Mouse (Mus musculus) embryonic stem cell, embryonic (primary cell): ENCODE data around the gene Sars2.

Source experiments
- CTCF ChIA-PET, 4 experiments: fragments of 300-600 bp in 2 of 4; fragments of 350-600 bp in 2 of 4; sonication (Branson Sonifier 250); formaldehyde crosslinking; loops; one replicate each; lab custom pipeline; 2022; ENCODE audit warnings: inconsistent platforms in 2 of 4; lab: Charles Lee
- POLR2A ChIA-PET, 4 experiments: fragments of 300-600 bp in 2 of 4; fragments of 350-600 bp in 2 of 4; sonication (Branson Sonifier 250); formaldehyde crosslinking; loops; one replicate each; lab custom pipeline; 2022; ENCODE audit warnings: antibody characterized with exemption in 4 of 4, inconsistent platforms in 1 of 4; lab: Charles Lee

Gene Sars2

DNA sequence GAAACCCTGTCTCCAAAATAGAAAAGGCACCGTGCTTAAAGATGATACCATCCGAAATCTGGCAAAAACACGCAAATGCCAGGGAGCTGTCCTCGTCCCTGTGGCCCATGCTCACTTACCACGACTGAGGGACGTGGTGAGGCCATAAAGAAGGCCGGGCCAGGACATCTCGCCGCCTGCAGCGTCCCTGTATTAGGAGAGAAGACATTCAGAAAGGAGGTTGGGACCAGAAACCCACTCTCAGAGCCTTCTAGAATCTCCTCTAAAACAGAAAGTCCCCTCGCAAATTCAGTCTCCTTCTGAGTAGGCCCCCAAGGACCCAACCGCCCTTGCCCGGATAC is 454 bp upstream of the Sars2 start:
- ChIA-PET POLR2A (interaction anchor here in 3 of 4 experiments (0.6 to 3.2 kb wide), 85 partner anchors 8 to 777 kb away, joined by 3 to 38 read pairs (median 5); partner anchors contain the start of genes Sirt2 (in 3 of the 3), Ccer2 (in 2 of the 3), Fbxo17 (in 2 of the 3) and Med29 (in 2 of the 3)), CTCF (interaction anchor here (0.5 to 2.1 kb wide), 56 partner anchors 8 to 1255 kb away, joined by 3 to 25 read pairs (median 4); partner anchors contain the start of genes Sirt2 (in 2 of the 4), Capn12 (in 1 of the 4), Ccer2 (in 1 of the 4) and Eif3k (in 1 of the 4))

DNA sequence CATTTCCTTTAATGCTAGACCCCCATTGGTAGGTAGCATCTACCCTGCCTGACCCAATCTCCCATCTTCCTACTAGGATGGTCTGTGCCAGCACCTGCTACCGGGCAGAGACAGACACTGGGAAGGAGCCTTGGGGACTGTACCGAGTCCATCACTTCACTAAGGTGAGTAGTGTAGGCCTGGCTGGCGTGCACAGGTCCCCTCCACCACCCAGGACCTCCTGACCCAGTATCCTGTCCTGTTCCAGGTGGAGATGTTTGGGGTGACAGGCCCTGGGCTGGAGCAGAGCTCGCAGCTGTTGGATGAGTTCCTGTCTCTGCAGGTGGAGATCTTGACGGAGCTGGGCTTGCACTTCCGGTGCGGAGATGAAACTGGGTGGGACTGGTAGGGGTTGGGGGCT is 8.1 kb downstream of the Sars2 start:
- POLR2A ChIA-PET, result interaction anchor here in 2 of 4 experiments (1.0 to 2.9 kb wide), 6 partner anchors 8 to 44 kb away, joined by 3 to 11 read pairs (median 5); partner anchors contain the start of genes Mrps12 (in 2 of the 2), Sars2 (in 2 of the 2) and Sirt2 (in 2 of the 2)
- CTCF ChIA-PET, result interaction anchor here in 1 of 4 experiments (0.6 to 2.1 kb wide), 2 partner anchors 8 to 130 kb away, joined by 3 to 9 read pairs; partner anchors contain the start of genes Mrps12 and Sars2

DNA sequence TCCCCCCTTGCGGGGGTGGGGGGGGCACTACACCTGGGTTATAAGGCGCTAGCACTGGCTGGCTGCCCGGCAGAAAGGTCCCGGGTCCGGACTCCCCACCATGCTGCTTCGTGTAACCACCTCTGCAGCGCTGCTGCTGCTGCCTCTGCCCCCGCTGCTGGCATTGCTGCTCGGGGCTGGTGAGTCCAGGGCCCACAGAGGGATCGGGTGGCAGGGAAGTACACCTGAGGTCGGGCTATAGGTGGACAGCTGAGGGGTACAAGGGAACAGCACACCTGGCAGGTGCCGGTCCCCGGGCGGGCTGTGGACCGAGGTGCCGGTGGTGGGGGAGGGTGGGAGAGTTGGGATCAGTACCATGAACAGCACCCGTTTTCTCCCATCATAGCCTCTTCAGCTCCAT is 14.3 kb downstream of the Sars2 start, which contains the start of gene Ccer2:
Gene Ccer2 (plus strand): TSS at position 96 of the 400 bp plus-strand sequence.
- CTCF ChIA-PET, result interaction anchor here in 3 of 4 experiments (0.5 to 2.4 kb wide), 3 partner anchors 14 to 24 kb away, joined by 3 to 6 read pairs (median 5); partner anchors contain the start of genes Mrps12 (in 2 of the 3) and Sars2 (in 2 of the 3)
- POLR2A ChIA-PET, result interaction anchor here in 3 of 4 experiments (0.6 to 3.4 kb wide), 13 partner anchors 8 to 509 kb away, joined by 3 to 21 read pairs (median 4); partner anchors contain the start of genes Mrps12 (in 2 of the 3), Sars2 (in 2 of the 3) and Sirt2 (in 2 of the 3)

DNA sequence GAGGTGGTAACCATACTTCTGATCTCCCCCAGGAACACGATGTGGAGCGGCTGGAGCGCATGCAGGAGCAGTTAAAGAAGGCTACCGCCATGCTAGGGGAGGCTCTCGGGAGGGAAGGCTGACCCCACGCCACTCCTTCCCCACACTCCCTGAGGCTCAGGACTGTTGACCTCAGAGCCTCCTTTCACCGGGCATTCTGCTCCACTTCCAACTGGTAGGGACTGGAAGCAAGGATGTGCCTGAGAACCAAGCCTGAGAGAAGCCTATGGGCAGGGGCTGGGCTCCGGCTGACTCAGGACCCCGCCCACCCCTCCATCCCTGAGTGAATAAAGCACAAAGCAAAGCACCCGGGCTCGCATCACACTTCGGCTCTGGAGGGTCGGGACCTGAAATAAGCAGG is 16.8 kb downstream of the Sars2 start:
- POLR2A ChIA-PET, result interaction anchor here in 2 of 4 experiments (0.7 to 1.8 kb wide), 3 partner anchors 8 to 32 kb away, joined by 3 to 5 read pairs (median 3); partner anchors contain the start of genes Mrps12 (in 1 of the 2), Sars2 (in 1 of the 2) and Sirt2 (in 1 of the 2)
- CTCF ChIA-PET, result interaction anchor here in 1 of 4 experiments (0.9 to 1.2 kb wide), 2 partner anchors 17 to 21 kb away, joined by 3 to 4 read pairs; partner anchors contain the start of genes Mrps12 and Sars2

DNA sequence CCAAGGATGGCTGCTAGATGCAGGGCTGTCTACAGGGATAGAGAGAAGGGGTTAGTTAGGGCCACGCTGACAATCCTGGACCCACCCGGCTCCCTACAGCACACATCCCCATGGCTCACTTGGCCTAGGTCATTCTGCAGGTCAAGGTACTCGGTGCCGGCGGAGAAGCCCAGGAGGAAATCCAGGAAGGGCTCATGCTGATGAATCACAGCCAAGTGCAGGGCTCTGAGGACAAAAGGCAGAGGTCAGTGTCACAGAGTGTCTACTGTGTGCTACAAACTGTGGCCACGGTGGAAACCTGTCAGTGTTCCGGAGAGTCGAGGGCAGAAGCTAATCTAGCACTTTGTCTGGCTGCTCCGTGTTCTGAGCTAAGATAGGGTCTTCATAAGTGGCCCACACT is 20.1 kb downstream of the Sars2 start:
- ChIA-PET POLR2A (interaction anchor here in 2 of 4 experiments (0.8 to 5.5 kb wide), 8 partner anchors 11 to 69 kb away, joined by 3 to 38 read pairs (median 6); partner anchors contain the start of genes Mrps12 (in 2 of the 2), Sars2 (in 2 of the 2) and Fbxo27 (in 1 of the 2)), CTCF (interaction anchor here in 3 of 4 experiments (0.6 to 1.4 kb wide), 7 partner anchors 15 to 110 kb away, joined by 3 to 5 read pairs (median 3); partner anchors contain the start of genes Mrps12 (in 1 of the 3) and Sars2 (in 1 of the 3))

DNA sequence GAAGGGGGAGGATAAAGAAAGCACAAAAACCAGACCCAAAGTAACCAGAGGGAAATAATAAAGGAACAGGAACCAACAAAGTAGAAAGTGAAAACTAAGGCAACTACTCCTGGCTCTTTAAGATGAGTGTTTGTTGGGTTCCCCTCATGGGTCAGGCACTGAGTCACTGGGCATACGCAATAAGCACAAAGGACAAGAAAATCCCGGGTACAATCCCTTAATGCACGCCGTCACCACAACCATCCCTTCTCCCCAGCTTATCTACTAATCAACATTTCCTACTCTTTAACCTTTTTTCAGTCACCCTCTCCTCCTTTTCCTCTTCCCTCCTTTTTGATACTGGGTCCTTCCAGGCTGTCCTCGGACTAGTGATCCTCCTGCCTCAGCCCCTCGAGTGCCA is 23.4 kb downstream of the Sars2 start:
- ChIA-PET CTCF (interaction anchor here (0.6 to 1.7 kb wide), 7 partner anchors 14 to 54 kb away, joined by 3 to 12 read pairs (median 4); partner anchors contain the start of genes Mrps12 (in 1 of the 4) and Sars2 (in 1 of the 4)), POLR2A (interaction anchor here in 3 of 4 experiments (0.6 to 5.5 kb wide), 39 partner anchors 9 to 390 kb away, joined by 3 to 40 read pairs (median 6); partner anchors contain the start of genes Ccer2 (in 3 of the 3), Mrps12 (in 3 of the 3), Sars2 (in 3 of the 3) and Eif3k (in 1 of the 3))

DNA sequence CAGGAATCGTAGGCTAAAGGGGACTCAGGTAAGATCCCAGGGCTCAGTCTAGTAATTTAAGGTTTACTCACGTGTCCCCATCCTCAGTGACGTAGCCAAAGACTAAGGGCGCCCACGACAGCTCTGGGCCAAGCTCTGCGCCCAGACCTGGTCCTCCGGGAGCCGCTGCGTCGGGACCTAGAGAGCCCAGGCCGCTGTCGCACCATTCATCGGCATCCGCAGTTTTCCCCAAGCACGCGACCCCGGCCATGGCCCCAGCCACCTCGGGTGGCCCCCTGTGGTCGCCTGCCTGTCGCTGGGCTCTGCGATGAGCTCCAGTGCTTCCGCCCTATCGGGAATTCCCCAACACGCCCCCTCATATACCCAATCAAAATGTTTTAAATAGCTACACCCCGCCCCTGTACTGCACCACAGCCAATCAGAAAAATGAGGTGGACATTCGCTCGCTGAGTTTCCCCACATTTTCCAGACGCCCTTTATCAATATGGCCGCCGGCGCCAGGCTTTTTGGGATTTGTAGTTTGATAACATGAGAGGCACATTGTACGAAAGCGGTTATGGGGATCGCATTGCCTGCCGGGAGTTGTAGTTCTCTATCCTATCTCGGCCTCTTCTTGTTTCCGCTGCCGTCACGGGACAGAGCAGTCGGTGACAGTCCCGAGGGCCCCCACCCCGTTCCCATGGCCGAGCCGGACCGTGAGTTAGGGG is 24.5 kb downstream of the Sars2 start, which contains the start of gene Sirt2:
Gene Sirt2 (plus strand): TSS at position 563 of the 707 bp plus-strand sequence.
- CTCF ChIA-PET, result interaction anchor here (0.5 to 1.7 kb wide), 22 partner anchors 9 to 329 kb away, joined by 3 to 23 read pairs (median 3); partner anchors contain the start of genes Mrps12 (in 3 of the 4), Sars2 (in 3 of the 4), Eif3k (in 1 of the 4) and Fbxo17 (in 1 of the 4)
- POLR2A ChIA-PET, result interaction anchor here in 3 of 4 experiments (0.5 to 5.5 kb wide), 84 partner anchors 8 to 1217 kb away, joined by 3 to 40 read pairs (median 4); partner anchors contain the start of genes Mrps12 (in 3 of the 3), Sars2 (in 3 of the 3), Ccer2 (in 2 of the 3) and Actn4 (in 1 of the 3)

DNA sequence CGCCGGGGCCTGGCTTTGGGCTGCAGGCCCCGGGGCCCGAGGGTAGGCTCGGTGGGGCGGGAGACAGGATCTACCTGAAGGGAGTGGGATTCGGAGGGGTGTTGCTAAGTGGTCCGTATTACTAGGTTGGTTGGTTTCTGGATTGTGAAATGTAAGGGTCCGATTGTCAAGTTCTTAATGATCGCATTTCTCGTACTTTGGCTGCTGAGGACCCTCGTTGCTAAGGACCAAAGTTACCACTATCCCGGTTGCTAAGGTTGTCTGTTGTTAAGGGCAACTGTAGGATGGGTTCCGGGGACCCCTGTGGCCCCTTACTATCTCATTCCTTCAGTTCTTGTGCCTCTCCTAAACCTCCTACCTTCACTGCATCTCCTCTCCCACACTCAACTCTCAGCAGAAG is 25.1 kb downstream of the Sars2 start:
- POLR2A ChIA-PET, result interaction anchor here in 3 of 4 experiments (0.5 to 5.5 kb wide), 74 partner anchors 8 to 1216 kb away, joined by 3 to 40 read pairs (median 4); partner anchors contain the start of genes Mrps12 (in 3 of the 3), Sars2 (in 3 of the 3), Ccer2 (in 2 of the 3) and Actn4 (in 1 of the 3)
- CTCF ChIA-PET, result interaction anchor here (0.5 to 1.7 kb wide), 17 partner anchors 9 to 330 kb away, joined by 3 to 23 read pairs (median 3); partner anchors contain the start of genes Mrps12 (in 2 of the 4), Sars2 (in 2 of the 4), Eif3k (in 1 of the 4) and Fbxo17 (in 1 of the 4)

DNA sequence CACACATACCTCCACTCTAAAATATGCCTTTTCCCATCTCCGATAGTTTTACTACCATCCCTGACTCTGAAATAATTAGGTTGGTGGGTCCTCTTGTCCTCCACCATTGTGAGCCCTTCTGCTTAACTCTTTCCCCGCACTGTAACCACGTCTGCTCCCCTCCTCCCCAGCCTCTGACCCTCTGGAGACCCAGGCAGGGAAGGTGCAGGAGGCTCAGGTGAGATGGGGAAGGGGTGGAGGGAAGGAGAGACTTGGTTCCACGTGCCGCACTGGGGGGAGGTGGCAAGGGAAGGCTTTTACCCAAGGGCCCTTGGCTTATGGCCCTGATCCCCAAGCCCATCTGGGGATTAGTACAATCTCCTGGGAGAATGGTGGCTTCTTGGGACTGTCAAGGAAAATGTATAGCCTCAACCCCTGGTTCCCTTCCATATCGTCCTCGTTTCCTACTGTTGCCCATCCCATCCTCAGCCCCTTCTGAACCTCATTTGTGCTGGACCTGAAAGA is 25.7 kb downstream of the Sars2 start, which contains the start of gene Nfkbib:
Gene Nfkbib (minus strand): TSS at position 51 of the 504 bp plus-strand sequence.
- POLR2A ChIA-PET, result interaction anchor here in 1 of 4 experiments (1.0 kb wide), 1 partner anchor 13 kb away, joined by 4 read pairs; no protein-coding TSS in a partner anchor
- CTCF ChIA-PET, result no interaction called here

DNA sequence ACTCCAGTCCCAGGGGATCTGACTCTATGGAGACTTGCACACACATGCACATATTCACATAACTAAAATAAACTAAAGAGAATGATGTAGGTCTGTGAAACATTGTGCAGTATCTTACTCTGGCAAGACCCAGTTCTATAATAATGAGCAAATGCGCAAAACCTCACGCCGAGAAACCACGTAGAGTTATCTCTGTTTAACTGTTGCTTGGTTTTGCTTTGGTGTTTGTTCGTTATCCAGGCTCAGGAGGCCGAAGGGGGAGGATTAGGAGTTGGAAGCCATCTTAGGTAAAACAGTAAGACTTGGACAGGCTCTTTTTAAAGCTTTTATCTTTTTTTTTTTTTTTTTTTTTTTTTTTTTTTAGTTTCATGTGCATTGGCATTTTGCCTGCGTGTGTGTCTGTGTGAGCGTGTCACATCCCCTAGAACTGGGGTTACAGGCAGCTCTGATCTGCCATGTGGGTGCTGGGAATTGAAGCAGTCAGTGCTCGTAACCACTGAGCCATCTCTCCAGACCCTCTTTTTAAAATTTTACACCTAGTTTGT is 27.7 kb downstream of the Sars2 start:
- CTCF ChIA-PET, result interaction anchor here in 1 of 4 experiments (0.6 kb wide), 3 partner anchors 25 to 284 kb away, joined by 3 to 6 read pairs (median 4); no protein-coding TSS in a partner anchor
- POLR2A ChIA-PET, result interaction anchor here in 2 of 4 experiments (0.6 to 1.4 kb wide), 6 partner anchors 16 to 1541 kb away, joined by 3 to 6 read pairs (median 4); partner anchors contain the start of genes Mrps12 (in 1 of the 2) and Sars2 (in 1 of the 2)

DNA sequence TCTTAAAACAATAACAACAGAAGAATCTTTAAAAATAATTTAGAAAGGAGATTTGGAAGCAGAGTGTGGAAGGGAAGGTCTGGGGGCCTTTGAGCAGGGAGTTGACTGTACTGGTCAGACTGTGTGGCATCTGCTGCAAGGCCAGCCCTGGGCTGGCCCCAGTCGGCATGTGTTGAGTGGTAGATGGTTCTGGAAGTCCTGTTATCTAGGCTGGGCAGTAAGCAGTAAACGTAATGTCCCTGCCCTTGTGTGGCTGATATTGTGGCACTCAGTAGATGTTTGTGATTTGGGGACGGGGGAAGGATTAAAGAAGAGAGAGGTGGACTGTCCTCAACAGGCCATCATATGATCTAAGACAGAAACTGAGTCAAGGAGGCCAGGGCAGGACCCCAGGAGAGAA is 28.5 kb downstream of the Sars2 start:
- CTCF ChIA-PET, result interaction anchor here in 2 of 4 experiments (1.1 to 1.4 kb wide), 2 partner anchors 9 to 10 kb away, joined by 3 to 4 read pairs; no protein-coding TSS in a partner anchor
- POLR2A ChIA-PET, result interaction anchor here in 3 of 4 experiments (0.5 to 1.4 kb wide), 7 partner anchors 10 to 1542 kb away, joined by 3 to 6 read pairs (median 4); no protein-coding TSS in a partner anchor

DNA sequence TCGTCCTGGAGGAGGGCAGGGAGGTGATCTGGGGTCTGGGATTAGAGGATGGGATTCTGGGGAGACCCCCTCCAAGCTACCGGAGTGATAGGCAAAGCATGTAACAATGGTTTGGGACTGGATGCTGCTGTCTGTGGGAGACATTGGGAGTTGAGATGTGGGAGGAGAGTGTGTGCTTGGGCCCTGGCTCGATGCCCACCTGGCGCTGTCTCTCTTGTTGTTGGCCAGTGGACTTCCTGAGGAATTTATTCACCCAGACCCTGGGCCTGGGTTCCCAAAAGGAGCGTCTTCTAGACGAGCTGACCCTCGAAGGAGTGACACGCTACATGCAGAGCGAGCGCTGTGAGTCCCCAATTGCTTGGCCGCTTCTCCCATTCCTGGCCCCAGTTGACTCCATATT is 30.1 kb downstream of the Sars2 start:
- ChIA-PET CTCF (interaction anchor here in 2 of 4 experiments (0.6 to 1.4 kb wide), 2 partner anchors 8 to 27 kb away, joined by 3 read pairs; no protein-coding TSS in a partner anchor), POLR2A (interaction anchor here in 2 of 4 experiments (0.6 to 5.0 kb wide), 8 partner anchors 8 to 210 kb away, joined by 3 to 19 read pairs (median 4); partner anchors contain the start of genes Eif3k (in 1 of the 2), Map4k1 (in 1 of the 2), Mrps12 (in 1 of the 2) and Rinl (in 1 of the 2))

DNA sequence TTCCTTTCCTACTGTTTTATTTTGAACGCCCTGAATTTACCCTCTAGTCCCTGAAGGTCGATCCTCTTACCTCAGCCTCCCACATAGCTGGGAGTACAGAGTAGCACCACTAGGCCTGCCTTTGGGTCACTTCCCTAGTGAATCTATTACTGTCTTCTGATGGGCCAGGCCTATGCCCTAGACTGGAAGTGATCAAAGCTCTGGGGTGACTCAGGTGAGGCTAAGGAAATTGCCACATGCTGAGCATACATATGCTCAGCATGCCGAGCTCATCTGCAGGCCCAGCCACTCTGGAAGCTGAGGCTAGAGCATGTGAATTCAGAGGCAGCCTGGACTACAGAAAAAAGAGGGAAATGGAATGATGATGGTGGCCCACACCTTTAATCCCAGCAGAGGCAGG is 31.4 kb downstream of the Sars2 start:
- CTCF ChIA-PET, result interaction anchor here (0.5 to 1.9 kb wide), 10 partner anchors 17 to 1697 kb away, joined by 3 to 9 read pairs (median 4); partner anchors contain the start of gene Gmfg (in 1 of the 4)

DNA sequence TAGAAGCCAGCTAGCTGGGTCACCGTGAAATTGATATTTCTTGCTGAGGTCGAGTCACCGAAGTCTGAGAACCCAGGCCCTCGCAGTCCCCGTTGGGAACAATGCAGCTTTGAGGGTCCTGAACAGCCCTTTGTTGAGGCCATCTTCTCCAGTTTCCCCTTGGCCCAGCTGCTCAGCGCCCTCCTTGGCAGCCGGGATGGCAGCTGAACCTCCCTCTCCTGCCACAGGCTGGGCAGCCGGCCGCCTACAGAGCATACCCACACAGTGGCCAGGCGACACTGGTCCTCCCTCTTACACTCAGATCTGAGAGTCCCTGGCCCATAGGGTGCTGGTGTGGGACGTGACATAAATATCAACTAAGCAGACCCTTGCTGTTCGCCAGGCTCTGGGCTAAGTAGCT is 32.4 kb downstream of the Sars2 start:
- CTCF ChIA-PET, result interaction anchor here in 1 of 4 experiments (1.9 kb wide), 1 partner anchor 16 kb away, joined by 5 read pairs; no protein-coding TSS in a partner anchor
- POLR2A ChIA-PET, result interaction anchor here (0.6 to 5.0 kb wide), 16 partner anchors 8 to 1314 kb away, joined by 3 to 19 read pairs (median 4); partner anchors contain the start of genes Mrps12 (in 2 of the 4), Sars2 (in 2 of the 4), Eif3k (in 1 of the 4) and Map4k1 (in 1 of the 4)

More for the DNA sequence above, 31.4 kb downstream of the Sars2 start:
- POLR2A ChIA-PET, result interaction anchor here in 2 of 4 experiments (0.5 to 5.0 kb wide), 16 partner anchors 10 to 593 kb away, joined by 3 to 19 read pairs (median 4); partner anchors contain the start of genes Eif3k (in 1 of the 2), Map4k1 (in 1 of the 2), Mrps12 (in 1 of the 2) and Sars2 (in 1 of the 2)

DNA sequence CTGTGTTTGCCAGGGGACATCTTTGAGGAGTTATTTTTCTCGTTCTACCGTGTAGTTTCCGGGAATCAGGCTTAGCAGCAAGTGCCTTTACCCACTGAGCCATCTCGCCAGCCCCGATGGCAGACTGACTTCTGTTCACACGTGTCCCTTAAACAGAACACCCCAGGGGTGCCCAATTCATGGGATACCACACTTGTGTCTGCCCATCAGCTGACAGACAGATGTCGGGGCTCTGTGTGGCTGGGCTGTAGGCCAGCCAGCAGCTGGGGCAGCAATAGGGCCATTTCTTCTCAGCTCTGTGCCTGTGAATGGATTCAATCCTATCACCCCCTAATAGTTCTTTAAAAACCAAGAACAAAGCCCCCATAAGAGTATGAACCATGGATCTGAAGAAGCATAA is 33.3 kb downstream of the Sars2 start:
- ChIA-PET CTCF (interaction anchor here in 3 of 4 experiments (0.5 to 1.3 kb wide), 4 partner anchors 9 to 54 kb away, joined by 3 to 6 read pairs (median 4); partner anchors contain the start of gene Sirt2 (in 1 of the 3)), POLR2A (interaction anchor here in 3 of 4 experiments (0.8 to 5.0 kb wide), 16 partner anchors 9 to 48 kb away, joined by 3 to 19 read pairs (median 4); partner anchors contain the start of genes Sirt2 (in 2 of the 3), Mrps12 (in 1 of the 3) and Sars2 (in 1 of the 3))
